Mouse (Mus musculus) bone marrow, adult 2 months (tissue): ENCODE measurements around the gene 1700066M21Rik.

Source experiments
- CTCF ChIP-seq: fragments of 200-500 bp; IDR thresholded peaks from 2 replicates; pipeline ENCODE4 v1.5.1; 2011; ENCODE audit warnings: low read length, control low read depth; ENCODE audit not compliant: control insufficient read depth, insufficient read depth
- POLR2A ChIP-seq: fragments of 200-500 bp; IDR thresholded peaks from 2 replicates; pipeline ENCODE4 v1.6.1; 2011; ENCODE audit warnings: low read depth, mild to moderate bottlenecking, control low read depth, low read length, borderline replicate concordance; ENCODE audit not compliant: control insufficient read depth

- no peak for TF ChIP-seq POLR2A
- no peak for TF ChIP-seq CTCF
These were observed 29.9 kb upstream of the 1700066M21Rik start for GRCm38 (mm10) chr1:57347487-57347886.
